Mouse (Mus musculus) large intestine, adult 2 months (tissue): ENCODE measurements around the gene Ankrd12. TPM values are rescaled to one million over a fixed set of nuclear protein-coding genes. Genes with fewer than 3 reads are reported as not detected.

Source experiments
- DNase-seq: peaks from one replicate; pipeline ENCODE4 v3.0.0-alpha.2; 2012; ENCODE audit warnings: low read depth, low spot score
- WGBS: fragments of 180-500 bp; shearing (Covaris S2); methylation state at CpG from one replicate; pipeline ENCODE4 v1.1.7; 2018; 5-methylcytosine and 5-hydroxymethylcytosine counted together
- polyA plus RNA-seq: library from polyadenylated mRNA; depleted of rRNA; stranded (reverse); fragments of >200 nt; gene quantifications from 2 replicates; pipeline ENCODE4 v1.2.3, GENCODE M21; 2012; rRNA removed

Gene Ankrd12
- 3.2 and 4.4 TPM in 2 replicates for polyA plus RNA-seq

DNA sequence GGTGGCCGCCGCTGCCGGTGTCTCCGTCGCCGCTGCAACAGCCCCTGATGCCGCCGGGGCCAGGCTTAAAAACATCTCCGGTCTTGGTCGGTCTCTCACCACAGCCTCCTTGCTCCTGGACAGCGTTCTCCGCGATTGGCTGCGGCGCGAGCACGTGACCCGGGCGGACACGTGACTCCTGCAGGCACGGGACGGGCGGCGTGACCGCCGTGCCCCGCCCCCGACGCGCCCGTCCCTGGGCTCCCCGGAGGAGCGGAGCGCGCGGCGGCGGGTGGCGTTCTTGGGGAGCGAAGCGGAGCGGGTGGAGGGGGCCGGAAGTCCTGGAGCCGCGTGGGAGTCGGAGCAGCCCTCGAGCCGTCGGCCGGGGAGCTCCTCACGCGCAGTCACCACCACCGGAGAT lies at the start of gene Ankrd12:
TSS of gene Ankrd12 (minus strand) at position 156 of the 400 bp plus-strand sequence.
- WGBS, result under 1% methylated on average over 53 of the region's 53 CpGs

DNA sequence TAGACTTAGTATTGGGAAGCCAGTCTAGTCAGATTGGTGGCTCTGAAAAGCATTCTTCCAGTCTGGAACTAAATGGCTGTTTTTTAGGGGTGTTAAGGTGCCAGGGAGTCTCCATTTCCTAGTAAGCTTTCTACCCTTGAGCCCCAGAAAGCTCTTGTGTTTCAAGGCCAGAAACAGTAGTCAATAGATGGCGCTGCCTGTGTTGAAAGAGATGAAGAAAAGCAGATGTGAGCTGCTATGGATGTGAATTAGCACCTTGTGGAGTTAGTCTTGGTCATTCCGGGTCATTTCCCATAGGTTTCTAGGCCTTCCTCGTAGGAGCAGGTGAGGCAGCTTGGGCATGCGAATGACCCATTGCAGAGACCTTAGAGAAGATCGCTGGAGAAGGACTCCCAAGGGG lies 48.3 kb upstream of the Ankrd12 start:
- DNase-seq, result no peak

More for the DNA sequence above, at the start of gene Ankrd12:
- peak; percentile 73 for DNase-seq

DNA sequence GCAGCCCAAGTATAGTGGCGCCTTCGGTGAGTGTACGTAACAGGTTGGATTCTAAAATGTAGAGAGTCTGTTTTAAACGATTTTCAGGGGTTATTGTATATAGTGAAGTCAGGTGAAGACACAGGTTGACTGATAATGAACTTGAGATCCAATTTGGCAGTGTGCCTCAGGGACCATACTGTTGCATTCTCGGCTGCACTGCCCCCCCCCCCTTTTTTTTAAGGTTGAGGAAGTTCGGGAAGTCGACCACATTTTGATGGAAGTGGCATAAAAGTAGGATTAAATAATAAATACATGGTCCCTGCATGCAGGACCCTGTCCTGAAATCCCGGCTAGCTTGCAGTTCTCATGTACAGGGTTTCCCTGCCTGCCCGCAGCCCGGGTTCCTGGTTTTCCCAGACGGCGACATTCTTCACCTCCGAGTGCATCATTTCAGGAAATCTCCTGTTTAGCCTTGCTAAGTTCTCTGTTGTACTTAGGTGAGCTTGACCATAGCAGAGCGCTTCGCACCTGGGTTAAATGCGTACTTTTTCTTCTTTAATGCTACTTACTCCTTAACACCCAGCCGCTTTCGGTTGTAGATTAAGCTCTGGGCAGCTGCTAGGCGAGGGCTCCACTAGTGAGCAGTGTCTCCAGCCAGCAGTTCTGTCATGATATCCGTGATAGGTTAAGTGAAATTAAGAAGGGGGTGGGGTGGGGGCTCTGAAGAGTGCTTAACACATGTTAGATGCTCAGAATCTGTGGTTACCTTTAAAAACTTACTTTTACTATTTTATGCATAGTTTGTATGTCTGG lies 47.1 kb upstream of the Ankrd12 start:
- DNase-seq, result no peak
- 1% methylated on average over 20 of the region's 20 CpGs for WGBS

More for the DNA sequence above, 48.3 kb upstream of the Ankrd12 start:
- 83% methylated on average over 5 of the region's 5 CpGs for WGBS

DNA sequence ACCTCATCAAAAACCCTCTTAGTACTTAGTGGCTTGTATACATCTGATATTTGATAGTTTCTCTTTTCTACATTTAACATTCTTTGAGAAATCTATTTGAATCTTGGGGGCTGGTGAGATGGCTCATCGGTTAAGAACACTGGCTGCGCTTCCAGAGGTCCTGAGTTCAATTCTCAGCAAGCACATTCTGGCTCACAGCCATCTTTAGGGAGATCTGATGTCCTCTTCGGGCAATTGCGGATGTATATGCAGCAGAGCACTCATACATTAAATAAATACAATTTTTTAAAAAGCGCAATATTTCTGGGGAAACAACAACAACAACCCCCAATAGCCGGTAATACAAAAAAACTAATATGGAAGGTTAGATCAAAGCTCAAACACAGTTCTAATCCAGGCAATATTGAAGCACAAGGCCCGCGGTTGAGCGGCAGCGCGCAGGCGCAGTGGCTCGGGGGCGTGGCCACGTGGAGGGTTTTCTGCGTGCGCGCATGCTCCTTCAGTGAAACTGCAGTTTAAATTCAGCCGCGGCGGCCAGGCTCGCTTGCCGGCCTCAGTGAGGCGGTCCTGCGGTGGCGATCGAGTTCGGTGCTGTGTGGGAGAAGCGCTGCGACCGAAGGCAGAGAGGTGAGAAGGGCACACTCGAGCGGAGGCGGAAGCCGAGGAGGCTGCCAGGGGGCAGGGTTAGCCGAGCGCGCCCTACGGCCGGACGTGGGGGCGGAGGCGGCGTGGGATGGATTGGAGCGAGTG lies 46.4 kb upstream of the Ankrd12 start, which contains the start of gene Ddx11:
TSS of gene Ddx11 (plus strand) at position 455 of the 750 bp plus-strand sequence.
- no peak for DNase-seq
- 3% methylated on average over 45 of the region's 45 CpGs for WGBS

DNA sequence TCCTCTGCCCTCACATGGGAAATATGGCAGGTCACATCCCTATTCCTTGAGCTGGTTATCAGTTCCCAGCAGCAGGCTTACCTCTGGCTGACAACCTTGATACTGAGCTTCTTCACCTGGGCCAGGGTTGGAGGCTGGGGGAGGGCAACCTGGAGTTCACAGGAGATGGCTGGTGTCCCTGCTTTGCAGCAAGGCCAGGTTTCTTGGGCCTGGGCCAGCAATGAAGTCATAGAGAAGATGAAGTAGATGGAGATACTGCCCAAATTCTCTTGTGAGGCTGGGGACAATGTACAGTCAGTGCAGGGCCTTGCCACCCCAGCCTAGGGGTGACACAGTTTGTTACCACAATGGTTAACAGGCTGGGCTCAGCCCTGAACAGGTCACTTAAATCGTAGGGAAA lies 43.8 kb upstream of the Ankrd12 start:
- WGBS, result 46% methylated on average over 1 of the region's 1 CpGs
- DNase-seq, result no peak

DNA sequence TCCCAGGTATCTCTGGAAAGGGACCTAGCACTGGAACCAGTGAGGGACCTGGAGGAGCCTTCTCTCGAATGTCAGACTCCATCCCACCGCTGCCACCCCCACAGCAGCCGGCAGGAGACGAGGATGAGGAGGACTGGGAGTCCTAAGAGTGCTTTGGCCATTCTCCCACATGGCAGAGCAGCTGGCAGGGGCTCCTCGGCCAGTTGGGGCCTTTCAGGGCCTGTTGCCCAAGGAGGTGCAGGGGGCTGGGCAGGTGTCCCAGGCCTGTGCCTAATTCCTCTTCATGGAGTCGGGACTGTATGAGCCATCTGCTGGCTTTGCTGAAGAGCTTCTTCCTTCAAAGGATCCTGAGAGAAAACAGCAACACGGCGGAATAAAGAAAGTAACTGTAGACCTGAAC lies 42.1 kb upstream of the Ankrd12 start:
- no peak for DNase-seq
- WGBS, result 83% methylated on average over 8 of the region's 8 CpGs

DNA sequence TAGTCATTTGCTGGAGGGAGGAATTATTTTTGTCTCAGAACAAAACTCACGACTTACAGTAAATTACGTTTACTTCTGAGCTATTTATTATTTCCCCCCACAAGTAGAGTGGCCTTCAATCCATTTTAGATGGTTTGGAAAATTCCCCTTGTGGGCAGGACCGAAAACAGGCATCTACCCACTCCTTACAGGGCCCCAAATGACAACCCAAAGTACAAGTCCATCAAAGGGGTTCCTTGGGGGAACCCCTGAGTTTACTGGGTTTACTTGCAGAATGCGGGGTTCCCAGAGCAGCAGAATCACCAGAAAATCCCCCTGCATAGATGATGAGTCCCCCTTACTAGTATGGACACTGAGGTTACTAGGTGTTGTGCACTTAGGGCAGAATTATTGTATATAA lies 35.3 kb upstream of the Ankrd12 start:
- WGBS, result 14% methylated on average over 4 of the region's 4 CpGs
- no peak for DNase-seq

DNA sequence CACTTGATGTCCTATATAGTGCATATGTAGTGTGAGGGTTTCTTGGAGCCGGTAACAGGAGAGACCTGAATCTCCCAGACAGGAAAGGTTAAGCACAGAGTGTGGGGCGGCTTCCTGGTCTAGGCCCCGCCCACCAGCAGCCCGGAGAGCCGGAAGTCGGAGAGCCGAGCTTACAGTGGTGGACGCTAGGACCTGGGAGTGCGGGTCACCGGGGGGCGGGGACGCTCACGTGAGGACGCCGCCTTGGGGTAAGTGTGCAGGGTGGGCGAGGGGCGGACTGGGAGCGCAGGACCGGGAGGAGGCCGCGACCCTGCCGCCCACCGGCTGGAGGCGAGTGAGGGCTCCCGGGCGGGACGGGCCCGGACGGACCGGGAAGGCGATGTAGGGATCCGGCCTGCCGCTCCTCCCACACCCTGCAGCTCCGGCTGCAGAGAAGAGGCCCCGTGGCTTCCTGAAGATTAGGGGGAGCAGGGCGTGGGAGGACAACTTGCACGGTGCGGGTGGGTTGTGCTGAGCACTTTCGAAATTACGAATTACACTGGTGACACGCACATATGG lies 34.6 kb upstream of the Ankrd12 start, which contains the start of gene Washc1:
TSS of gene Washc1 (plus strand) at position 144 of the 558 bp plus-strand sequence.
- DNase-seq, result peak; percentile 75
- under 1% methylated on average over 41 of the region's 41 CpGs for WGBS

DNA sequence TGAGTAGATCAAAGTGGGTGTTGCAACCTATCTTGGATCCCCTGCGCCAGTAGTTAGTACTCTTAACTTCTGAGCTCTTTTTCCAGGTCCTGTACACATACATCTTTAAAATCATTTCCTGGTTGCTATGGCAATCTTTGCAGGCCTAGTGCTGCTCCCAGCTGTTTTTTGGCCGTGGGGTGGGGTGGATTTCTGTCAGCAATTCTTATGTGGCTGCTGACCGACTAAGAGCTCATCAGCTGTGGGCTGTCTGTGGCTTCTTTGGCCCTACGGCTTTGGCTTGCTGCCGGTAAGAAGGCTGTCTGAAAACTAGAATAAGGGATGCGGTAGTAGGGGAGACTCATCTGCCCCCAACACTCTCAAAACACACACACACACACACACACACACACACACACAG lies 33.9 kb upstream of the Ankrd12 start:
- DNase-seq, result no peak
- WGBS, result 17% methylated on average over 6 of the region's 6 CpGs

DNA sequence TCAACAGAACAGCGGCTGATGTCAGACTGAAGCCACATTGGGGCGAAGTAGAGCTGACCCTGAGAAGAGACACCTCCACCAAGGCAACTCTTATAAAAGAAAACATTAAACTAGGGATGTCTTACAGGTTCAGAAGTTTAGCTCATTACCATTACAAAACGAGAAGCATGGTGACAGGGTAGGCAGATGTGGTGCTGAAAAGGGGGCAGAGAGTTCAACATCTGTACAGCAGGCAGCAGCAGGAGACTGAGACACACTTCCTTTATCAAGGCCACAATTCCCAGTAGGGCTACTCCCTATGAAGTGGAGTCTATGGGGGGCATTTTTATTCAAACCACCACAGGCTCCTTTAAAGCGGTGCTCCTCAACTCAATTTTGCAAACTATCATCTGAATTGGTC lies 31.3 kb upstream of the Ankrd12 start:
- 84% methylated on average over 4 of the region's 4 CpGs for WGBS
- DNase-seq, result no peak

DNA sequence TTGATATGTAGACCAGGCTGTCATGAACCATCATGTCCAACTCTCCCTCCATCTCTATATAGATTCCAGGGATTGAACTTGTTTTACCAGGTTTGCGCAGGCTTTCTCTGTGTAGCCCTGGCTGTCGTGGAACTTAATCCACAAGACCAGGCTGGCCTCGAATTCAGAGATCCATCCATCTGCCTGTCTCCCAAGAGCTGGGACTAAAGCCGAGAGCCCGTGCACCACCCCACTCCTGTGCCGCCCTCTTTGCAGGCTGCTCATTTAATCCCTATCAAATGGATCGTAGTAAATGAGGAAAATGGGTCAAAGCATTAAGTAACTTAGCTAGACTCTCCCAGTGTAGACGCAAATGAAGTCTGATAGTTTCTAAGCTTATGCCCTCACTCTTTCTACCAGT lies 30.6 kb upstream of the Ankrd12 start:
- WGBS, result 77% methylated on average over 8 of the region's 8 CpGs
- DNase-seq, result no peak

DNA sequence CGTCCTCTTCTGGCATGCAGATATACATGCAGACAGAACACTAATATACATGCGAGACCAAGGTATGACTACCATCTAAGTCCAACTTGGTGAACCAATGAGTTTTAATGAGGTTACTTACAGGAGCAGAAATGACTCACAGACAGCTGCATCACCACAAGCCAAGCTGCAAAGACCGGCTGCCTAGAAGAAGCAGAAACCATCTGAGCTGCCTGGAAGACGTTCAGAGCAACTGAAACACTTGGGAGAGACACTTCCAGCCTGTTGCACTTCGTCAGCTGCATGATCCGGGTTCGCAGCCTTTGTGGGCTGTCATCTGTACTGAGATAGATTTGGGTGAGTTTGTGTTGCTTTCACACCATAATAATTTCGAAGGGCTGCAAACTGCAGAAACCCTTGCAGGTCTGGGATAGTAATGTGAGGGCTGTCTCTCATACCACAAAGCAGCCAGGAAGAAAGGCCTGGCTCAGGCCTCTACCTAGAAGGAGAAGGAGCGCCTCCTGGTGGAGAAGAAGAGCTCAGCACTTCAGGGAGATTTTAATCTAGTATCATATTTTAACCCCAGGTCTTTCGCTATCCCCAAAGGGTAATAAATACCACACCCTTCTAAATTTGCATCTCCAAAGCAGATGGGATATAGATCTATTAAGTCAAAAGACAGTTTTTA lies 29.8 kb upstream of the Ankrd12 start:
- WGBS, result 43% methylated on average over 10 of the region's 10 CpGs
- DNase-seq, result no peak

DNA sequence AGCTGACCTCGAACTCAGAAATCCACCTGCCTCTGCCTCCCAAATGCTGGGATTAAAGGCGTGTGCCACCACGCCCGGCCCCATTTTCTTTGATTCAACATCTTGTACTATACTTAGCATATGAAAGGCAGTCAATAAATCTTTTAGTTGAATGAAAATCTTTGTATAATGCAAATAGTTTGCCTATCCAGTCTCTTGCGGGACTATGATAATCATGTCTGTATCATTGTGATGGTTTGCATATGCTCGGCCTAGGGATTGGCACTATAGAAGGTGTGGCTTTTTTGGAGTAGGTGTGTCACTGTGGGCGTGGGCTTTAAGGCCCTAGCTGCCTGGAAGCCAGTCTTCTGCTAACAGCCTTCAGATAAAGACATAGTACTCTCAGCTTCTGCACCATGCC lies 27.2 kb upstream of the Ankrd12 start:
- DNase-seq, result no peak
- 82% methylated on average over 7 of the region's 7 CpGs for WGBS

DNA sequence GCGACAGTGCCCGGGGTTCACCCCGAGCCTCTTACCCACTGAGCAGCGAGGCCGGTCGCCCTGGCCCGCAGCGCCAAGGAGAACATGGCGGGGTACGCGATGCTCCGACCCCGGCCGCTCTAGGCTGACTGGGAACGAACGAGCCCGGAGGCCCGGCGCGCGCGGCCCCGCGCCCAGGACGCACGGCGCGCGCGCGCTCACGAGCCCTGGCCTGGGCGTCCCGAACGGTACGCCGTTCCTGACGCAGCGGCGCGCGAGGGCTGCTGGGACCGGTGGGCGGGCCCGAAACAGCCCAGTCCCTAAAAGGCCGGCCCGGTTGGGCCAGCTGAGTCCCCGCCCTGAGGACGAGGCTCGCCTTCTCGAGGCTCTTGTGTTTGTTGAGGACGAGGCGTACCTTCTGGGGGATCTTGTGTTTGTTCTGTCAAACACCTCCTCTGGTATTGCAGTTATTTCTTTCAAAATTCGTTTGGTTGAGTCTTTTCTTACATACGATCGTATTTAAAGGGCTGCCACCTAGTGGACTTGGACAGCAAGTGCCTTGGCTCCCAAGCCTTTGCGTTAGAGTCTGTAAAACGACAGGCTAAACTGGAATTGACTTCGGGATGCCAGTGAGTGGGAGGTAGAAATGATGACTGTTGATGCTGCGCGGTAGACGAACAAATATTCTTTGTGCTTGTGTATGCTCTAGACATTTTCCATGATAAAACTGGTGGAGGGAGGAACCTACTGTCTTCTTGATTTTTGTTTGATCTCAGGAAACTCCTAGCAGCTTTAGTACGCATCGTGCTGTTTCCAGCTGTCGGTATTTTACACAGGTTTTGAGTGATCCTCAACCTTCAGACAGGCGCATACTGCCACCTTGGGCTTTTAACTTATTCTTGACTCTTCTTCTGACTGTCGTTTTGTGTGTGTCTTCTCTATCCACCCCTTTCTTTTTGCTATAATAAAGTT lies 24.8 kb upstream of the Ankrd12 start, which contains the start of gene Ndufv2:
TSS of gene Ndufv2 (minus strand) at position 180 of the 951 bp plus-strand sequence.
- WGBS, result under 1% methylated on average over 67 of the region's 67 CpGs
- DNase-seq, result peak; percentile 91

DNA sequence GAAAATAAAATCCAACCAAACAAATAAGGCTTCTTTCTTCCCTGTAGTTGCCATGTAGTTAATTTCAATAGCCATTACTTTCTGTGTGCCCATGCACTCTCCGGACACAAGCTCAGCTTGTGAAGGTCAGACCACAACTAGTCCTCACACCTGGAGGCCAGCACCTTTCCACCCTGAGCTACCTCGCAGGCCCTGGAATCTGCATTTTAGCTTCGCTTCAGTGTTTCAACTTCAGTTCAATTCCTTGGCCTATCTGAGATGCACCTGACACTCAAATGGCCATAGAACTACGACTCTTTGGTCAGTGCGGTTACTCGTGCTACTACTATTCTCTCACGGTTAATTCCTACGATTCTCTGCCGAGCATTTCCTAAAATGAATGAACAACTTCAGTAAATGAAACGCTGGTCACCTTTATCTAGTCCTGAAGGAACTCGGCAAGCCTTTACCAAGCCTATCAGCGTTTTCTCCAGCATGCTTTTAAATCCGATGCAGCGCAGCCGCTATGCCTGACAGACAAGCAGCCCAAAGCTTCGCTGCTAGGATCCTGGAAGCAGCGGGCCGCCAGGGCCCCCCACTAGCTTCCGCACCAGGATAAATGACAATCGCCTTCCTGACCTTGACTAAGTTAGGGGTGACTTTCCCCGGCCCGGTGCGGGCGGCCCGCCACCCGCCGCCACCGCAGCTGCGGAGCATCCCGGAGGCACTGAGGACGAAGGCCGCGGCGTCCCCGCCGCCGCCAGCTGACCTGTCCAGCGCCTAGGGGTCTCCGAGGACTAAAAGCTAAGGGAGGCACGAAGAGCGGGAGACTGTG lies 23.9 kb upstream of the Ankrd12 start:
- no peak for DNase-seq
- under 1% methylated on average over 41 of the region's 41 CpGs for WGBS

DNA sequence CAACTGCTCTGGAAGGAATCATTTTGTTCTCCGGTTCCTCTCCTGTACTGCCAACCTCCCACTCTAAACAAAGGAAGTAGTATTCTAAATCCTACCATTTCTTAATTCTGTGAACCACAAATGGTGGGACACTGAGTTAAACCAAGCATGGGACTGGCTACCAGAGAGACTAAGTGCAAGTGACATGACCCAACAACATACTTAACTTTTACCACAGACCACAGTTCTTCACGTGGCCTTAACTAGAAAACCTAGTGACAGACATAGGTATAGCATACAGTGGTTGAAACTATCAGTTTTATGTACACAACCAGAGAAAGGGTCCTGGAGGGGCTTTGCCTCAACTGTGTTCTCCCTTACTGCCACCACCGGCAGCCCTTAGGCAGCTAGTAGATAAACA lies 15.8 kb upstream of the Ankrd12 start:
- WGBS, result 70% methylated on average over 3 of the region's 3 CpGs
- DNase-seq, result no peak

DNA sequence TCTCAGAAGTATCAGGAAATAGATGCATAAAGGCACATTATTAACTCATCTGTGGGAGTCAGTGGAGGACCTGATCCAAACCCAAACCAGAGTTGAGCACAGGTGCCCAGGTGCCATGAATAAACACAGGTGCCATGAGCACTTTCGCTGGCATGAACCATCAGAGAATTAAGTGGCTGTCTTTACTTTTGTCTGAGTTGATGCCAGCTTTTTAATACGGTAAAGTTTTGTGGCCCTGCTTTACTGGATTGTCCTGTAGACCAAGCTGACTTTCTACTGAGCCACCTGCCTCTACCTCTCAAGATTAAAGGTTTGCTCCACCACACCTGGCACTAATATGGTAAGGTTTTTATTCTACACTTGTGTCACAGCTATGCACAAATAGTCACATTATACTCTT lies 15.2 kb upstream of the Ankrd12 start:
- DNase-seq, result no peak
- WGBS, result 52% methylated on average over 2 of the region's 2 CpGs

DNA sequence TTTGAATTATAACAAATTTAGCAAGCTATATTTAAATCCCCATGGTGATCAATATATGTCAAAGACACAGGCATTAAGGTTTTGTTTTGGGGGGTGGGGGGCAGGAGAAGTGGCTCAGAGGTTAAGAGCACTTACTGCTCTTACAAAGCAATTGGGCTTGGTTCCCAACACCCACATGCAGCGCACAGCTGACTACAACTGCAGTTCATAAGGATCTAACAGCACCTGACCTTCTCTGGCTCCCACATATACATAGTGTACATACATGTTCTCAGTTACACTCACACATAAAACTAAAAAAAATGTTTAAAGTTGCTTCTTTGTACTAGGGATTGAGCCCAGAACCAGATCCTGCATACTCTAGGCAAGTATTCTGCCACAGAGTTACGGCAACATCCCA lies 14.5 kb upstream of the Ankrd12 start:
- WGBS, result 87% methylated on average over 2 of the region's 2 CpGs
- no peak for DNase-seq
